9 mouse cellular contexts compared by ENCODE assay signal in the genomic region with DNA sequence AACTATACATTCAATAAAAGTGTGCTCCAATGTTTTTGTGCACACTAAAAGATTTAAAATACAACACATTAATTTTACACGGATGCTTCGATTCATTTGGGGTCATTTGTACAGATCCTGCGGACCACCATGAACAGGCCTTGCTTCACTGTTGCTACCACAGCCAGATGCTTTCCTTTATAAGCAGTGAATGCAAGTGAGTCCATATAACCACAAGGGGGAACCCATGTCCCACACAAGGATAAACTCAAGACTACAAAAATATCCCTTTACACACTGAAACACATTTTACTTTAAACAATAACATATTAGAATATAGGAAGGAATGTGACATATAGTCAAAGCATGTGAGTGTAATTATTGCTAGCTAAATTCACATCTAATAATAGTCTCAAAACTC.
DNase-seq lines count a peak whose midpoint lies in the region; TF ChIP-seq lines count a peak whose summit lies in the region.
"Had no signal": no experiment of that assay in that cellular context is flagged by ENCODE, and none has a peak within 500 bp of the region (broad histone marks: within the 10 kb centered on the region; RNA-seq: fewer than 3 reads in every experiment).

No protein-coding gene starts in this region.

- no peaks in the 10 kb centered on the region for H3K9me3 ChIP-seq in E14TG2a.4 (ENCODE audit: low read length)
- H3K9me3 ChIP-seq: liver, embryonic 13.5 days had no signal

- TF ChIP-seq CTCF in E14TG2a.4 (conservative IDR thresholded peaks at IDR 0.05; ENCODE audit: low read length): peak; percentile 21

- DNase-seq in kidney, adult 9 months: peak; percentile 19
- DNase-seq in kidney, postnatal 25 days: no peak
- DNase-seq in embryo, embryonic 11 days: peak; percentile 61
- peak; percentile 2 to 10 for DNase-seq in kidney, postnatal 4 days
- DNase-seq in natural killer cell, adult 2 months (ENCODE audit: low spot score in 2 of 2): peak; percentile 11 to 31
- no peak for DNase-seq in MN1 (ENCODE audit: low spot score)
- no peak for DNase-seq in adrenal gland, adult 18-20 months (ENCODE audit: low spot score in 2 of 2)
- DNase-seq: liver, embryonic 13.5 days had no signal

- H3K4me1 ChIP-seq in E14TG2a.4 (replicated peaks; ENCODE audit: low read depth, low read length): no peaks in the 10 kb centered on the region
- H3K4me1 ChIP-seq: liver, embryonic 13.5 days had no signal

- no peaks in the 10 kb centered on the region for H3K36me3 ChIP-seq in E14TG2a.4 (ENCODE audit: insufficient read depth, low read length)
- H3K36me3 ChIP-seq: liver, embryonic 13.5 days had no signal

- no peaks in the 10 kb centered on the region for H3K27me3 ChIP-seq in E14TG2a.4 (ENCODE audit: insufficient read depth, low read length)
- H3K27me3 ChIP-seq: liver, embryonic 13.5 days had no signal

- no peak overlapping the region for H3K4me3 ChIP-seq in E14TG2a.4 (replicated peaks; ENCODE audit: low read length)
- H3K4me3 ChIP-seq: liver, embryonic 13.5 days had no signal

Comparison
In these comparisons a context has a peak if more than half of its experiments do, and no peak if none do; other contexts are left out.
1. DNase-seq: peak in kidney, adult 9 months (single experiment), embryo, embryonic 11 days (single experiment), kidney, postnatal 4 days (2 of 2) and natural killer cell, adult 2 months (2 of 2); none in kidney, postnatal 25 days (0 of 2), MN1 (single experiment) and adrenal gland, adult 18-20 months (0 of 2).